Mouse (Mus musculus): ENCODE data around the gene Olfr94. TPM values are rescaled to one million over a fixed set of nuclear protein-coding genes. Genes with fewer than 3 reads are reported as not detected.

Gene Olfr94
- polyA plus RNA-seq (2017; shearing (Covaris generic)) = not detected

DNA sequence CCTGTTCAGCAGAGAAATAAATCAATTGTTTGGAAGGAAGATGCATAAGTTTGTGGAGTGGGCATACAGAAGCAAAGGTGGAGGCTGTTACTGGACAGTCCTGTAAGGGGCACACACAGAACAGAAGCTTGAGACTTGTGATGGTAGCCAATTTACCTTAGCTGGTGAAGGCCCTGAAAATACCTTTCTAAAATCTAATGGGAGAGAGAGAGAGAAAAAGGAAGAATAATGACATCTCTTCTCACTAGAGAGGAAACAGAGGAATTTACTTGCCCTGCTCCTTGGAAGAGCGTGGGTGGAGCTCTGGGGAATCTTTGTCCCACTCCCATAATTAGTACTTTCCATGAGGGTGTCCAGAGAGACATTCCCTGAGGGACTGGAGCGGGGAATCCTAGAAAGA, at the start of gene Olfr94:
Gene Olfr94, minus strand, starts transcription at position 101 of the 400 bp plus-strand sequence.

DNA sequence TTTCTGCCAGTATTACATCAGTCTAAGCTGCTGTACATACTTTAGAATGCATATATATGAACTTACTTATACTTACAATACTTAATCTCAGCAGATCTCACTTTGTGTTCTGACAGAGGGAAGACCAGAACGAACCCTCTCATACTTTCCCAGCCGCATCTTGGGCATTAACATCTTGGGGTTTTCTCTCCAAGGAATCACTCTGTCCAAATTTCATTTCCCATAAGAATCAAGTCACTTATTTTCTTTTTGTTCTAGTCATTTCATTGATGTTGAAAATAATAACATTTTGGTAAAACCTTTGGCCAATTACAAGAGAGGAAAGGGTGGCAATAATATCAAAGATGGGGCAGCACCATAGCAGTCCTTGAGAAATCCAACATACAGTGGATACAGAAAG, 36.4 kb upstream of the Olfr94 start, which contains the start of gene Olfr97:
Gene Olfr97, minus strand, starts transcription at position 101 of the 400 bp plus-strand sequence.

DNA sequence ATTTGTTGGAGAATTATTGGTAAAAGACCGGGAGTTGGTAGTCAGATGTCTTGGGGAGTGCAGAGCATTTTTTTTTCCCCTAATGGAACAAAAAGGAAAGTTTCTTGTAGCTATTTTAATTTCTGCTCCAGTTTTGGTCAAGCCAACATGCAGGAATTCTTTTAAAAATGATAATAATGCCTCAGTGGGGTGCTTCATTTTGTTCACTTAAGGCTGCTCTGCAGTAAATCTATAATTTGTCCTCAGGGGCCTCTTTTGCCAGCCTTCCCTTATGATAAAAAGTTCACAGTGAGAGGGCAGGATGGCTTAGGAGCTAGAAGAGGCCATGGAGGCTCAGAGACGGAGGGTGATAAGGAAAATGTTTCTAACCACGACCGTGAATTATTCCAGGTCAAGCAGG, 19.1 kb upstream of the Olfr94 start, which contains the start of gene Olfr96:
Gene Olfr96, plus strand, starts transcription at position 301 of the 400 bp plus-strand sequence.

DNA sequence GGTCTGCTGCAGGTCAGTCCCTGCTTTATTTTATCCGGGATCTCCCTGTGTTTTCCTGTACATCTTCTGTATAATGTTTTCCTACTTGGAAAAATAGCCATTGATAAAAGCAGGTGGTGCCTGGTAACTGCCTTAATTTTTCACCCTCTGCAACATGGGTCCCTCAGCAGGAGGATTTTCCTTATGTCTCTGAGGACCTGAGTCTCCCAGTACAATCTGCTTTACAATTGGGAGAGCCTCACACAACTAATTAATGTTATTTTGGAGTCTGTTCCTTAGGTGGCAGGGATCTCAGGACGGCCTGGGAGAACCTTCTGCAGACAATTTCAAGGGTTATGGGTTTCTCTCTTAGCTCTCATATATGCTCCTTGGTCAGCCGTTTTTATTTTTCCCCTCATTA, 12.2 kb upstream of the Olfr94 start, which contains the start of gene Olfr95:
Gene Olfr95, minus strand, starts transcription at position 101 of the 400 bp plus-strand sequence.

DNA sequence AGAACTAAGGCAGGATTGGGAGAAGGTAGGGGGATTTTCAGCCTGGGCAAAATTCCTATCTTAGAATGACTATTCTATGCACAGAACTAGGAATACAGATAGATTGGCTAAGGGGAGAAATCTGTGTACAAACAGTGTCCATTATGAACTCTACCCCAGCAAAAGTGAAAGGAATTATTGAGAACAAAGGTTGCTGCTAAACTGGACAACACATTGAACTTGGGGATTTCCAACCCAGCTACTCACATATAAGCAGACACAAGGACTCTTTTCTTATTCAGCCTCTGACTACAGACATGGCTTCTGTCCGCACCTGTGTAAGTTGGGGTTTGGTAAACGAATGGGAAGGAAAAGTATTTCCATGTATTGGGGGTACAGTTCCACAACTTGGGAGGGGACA, 7.1 kb downstream of the Olfr94 start, which contains the start of gene Ubd:
Gene Ubd, plus strand, starts transcription at position 237 of the 400 bp plus-strand sequence.

DNA sequence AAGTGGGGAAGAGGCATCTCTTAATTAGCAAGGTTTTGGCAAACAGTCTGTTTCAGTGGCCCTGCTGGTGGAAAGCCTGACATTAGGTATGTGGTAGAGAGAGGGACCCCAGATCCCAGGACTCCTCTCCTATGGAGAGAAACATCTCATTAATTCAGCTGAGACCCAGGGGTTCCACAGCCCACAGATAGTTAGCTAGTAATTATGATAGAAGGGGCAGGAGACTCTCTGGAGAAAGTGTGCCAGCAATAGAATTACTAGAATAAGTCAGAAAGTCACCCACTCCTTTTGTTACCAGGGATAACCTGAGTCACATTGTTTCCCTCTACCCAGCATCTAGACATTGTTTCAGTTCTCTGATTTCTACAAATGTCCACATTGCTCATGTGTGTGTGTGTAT, 39.4 kb downstream of the Olfr94 start, which contains the start of gene Olfr93:
Gene Olfr93, minus strand, starts transcription at position 101 of the 400 bp plus-strand sequence.

Other genes with a start within 250 kb of the Olfr94 start
- gene Ppp1r11, start 249.3 kb downstream of the Olfr94 start, polyA plus RNA-seq (2017; shearing (Covaris generic)) = 186 TPM
- gene Znrd1, start 242.4 kb downstream of the Olfr94 start, polyA plus RNA-seq (2017; shearing (Covaris generic)) = 98.8 TPM
- 6.1 TPM for gene Znrd1as, start 242.4 kb downstream of the Olfr94 start, polyA plus RNA-seq (2017; shearing (Covaris generic))
- gene 2410137M14Rik, start 219.8 kb downstream of the Olfr94 start, polyA plus RNA-seq (2017; shearing (Covaris generic)) = not detected
- not detected for gene H2-M5, start 211.5 kb downstream of the Olfr94 start, polyA plus RNA-seq (2017; shearing (Covaris generic))
- gene Zfp57, start 199.8 kb downstream of the Olfr94 start, polyA plus RNA-seq (2017; shearing (Covaris generic)) = not detected
- gene Mog, start 177.6 kb downstream of the Olfr94 start, polyA plus RNA-seq (2017; shearing (Covaris generic)) = not detected
- 12.2 TPM for gene Gabbr1, start 155.0 kb downstream of the Olfr94 start, polyA plus RNA-seq (2017; shearing (Covaris generic))
- gene Olfr90, start 112.5 kb downstream of the Olfr94 start, polyA plus RNA-seq (2017; shearing (Covaris generic)) = not detected
- gene Olfr91, start 102.7 kb downstream of the Olfr94 start, polyA plus RNA-seq (2017; shearing (Covaris generic)) = 0.07 TPM
- gene Olfr92, start 80.9 kb downstream of the Olfr94 start, polyA plus RNA-seq (2017; shearing (Covaris generic)) = not detected
- not detected for gene Olfr93, start 39.5 kb downstream of the Olfr94 start, polyA plus RNA-seq (2017; shearing (Covaris generic))
- 0.70 TPM for gene Ubd, start 7.1 kb downstream of the Olfr94 start, polyA plus RNA-seq (2017; shearing (Covaris generic))
- gene Olfr95, start 12.1 kb upstream of the Olfr94 start, polyA plus RNA-seq (2017; shearing (Covaris generic)) = not detected
- not detected for gene Olfr96, start 19.2 kb upstream of the Olfr94 start, polyA plus RNA-seq (2017; shearing (Covaris generic))
- gene Olfr97, start 36.3 kb upstream of the Olfr94 start, polyA plus RNA-seq (2017; shearing (Covaris generic)) = not detected
- not detected for gene Olfr98, start 62.8 kb upstream of the Olfr94 start, polyA plus RNA-seq (2017; shearing (Covaris generic))
- gene H2-M3, start 69.2 kb upstream of the Olfr94 start, polyA plus RNA-seq (2017; shearing (Covaris generic)) = 138 TPM
- 4.1 TPM for gene Olfr99, start 82.5 kb upstream of the Olfr94 start, polyA plus RNA-seq (2017; shearing (Covaris generic))
- gene Olfr101, start 103.3 kb upstream of the Olfr94 start, polyA plus RNA-seq (2017; shearing (Covaris generic)) = 0.10 TPM
- gene Olfr102, start 116.1 kb upstream of the Olfr94 start, polyA plus RNA-seq (2017; shearing (Covaris generic)) = not detected
- gene Olfr103, start 138.7 kb upstream of the Olfr94 start, polyA plus RNA-seq (2017; shearing (Covaris generic)) = not detected
- not detected for gene Olfr104-ps, start 158.6 kb upstream of the Olfr94 start, polyA plus RNA-seq (2017; shearing (Covaris generic))
- gene Olfr105-ps, start 178.0 kb upstream of the Olfr94 start, polyA plus RNA-seq (2017; shearing (Covaris generic)) = not detected
- not detected for gene Olfr106-ps, start 189.4 kb upstream of the Olfr94 start, polyA plus RNA-seq (2017; shearing (Covaris generic))
- not detected for gene Olfr107, start 198.2 kb upstream of the Olfr94 start, polyA plus RNA-seq (2017; shearing (Covaris generic))
- gene Olfr108, start 244.5 kb upstream of the Olfr94 start, polyA plus RNA-seq (2017; shearing (Covaris generic)) = not detected